Mouse (Mus musculus): ENCODE results near the gene Abca8a. TPM values are rescaled to one million over a fixed set of nuclear protein-coding genes. Genes with fewer than 3 reads are reported as not detected.

The Abca8a gene
- polyA plus RNA-seq, 1 experiment from 2014 or later = not detected

DNA sequence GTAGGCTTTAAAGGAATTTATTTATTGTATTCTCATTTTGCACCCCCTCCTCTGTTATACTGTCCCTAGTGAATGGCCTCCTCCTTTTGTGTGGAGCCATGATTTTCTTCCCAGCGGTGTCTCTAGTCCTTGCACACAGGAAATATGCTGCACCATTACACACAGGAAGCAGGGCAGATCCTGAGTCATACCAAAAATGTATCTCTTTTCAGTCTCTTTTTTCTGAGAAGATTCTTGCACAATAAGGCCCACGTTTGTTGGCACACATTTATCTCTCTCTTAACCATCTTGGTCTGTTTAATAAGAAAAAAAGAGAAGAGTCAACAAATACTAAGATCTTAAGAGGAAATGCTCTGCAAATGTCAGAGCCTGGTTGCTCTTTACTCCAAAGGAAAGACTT, 4.5 kb downstream of the Abca8a start:
- WGBS = 81% methylated on average over 2 of the region's 2 CpGs
- H3K4me1 ChIP-seq (ENCODE audit: control insufficient read depth, insufficient read depth, low read length) = no peaks in the 10 kb centered on the region
- no peak overlapping the region for H3K4me2 ChIP-seq (ENCODE audit: low read depth, severe bottlenecking)
- DNase-seq (ENCODE audit: low spot score) (no peak), ATAC-seq (ENCODE audit: insufficient number of reproducible peaks, low FRiP score, low TSS enrichment, low read depth) (no peak)
- no peaks in the 10 kb centered on the region for H3K9me3 ChIP-seq (ENCODE audit: control insufficient read depth, low read length)
- H3K4me3 ChIP-seq (ENCODE audit: low read depth, low read length) = no peak overlapping the region
- no peak overlapping the region for H3K27ac ChIP-seq (replicated peaks; ENCODE audit: low read depth, low read length)
- no peaks in the 10 kb centered on the region for H3K36me3 ChIP-seq (ENCODE audit: control insufficient read depth, insufficient read depth, low read length)
- H3K27me3 ChIP-seq (ENCODE audit: control insufficient read depth, insufficient read depth, low read length) = no peaks in the 10 kb centered on the region
- no peak overlapping the region for H3K9ac ChIP-seq (ENCODE audit: low read length)

DNA sequence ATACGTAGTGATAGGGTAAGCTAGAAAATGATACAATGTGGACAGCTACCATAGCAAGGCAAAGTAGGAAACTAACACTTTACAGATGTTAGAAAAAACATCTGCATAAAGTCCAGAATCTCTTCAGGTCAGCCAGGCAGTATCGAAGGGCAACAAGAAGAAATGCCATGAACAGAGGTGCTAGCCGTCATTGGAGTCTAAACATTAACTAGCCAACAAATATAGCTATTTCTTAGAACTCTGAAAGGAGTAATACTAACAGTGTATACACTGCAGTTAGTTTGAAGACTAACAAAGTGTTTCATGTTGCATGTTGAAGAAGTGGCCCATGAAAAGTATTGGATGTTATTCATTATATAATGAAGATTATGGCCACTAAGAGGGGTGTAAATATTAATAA, 23.6 kb downstream of the Abca8a start:
- H3K36me3 ChIP-seq (ENCODE audit: control insufficient read depth, insufficient read depth, low read length) = no peaks in the 10 kb centered on the region
- ATAC-seq (ENCODE audit: insufficient number of reproducible peaks, low FRiP score, low TSS enrichment, low read depth) (no peak), DNase-seq (ENCODE audit: low spot score) (no peak)
- H3K27me3 ChIP-seq (ENCODE audit: control insufficient read depth, insufficient read depth, low read length) = no peaks in the 10 kb centered on the region
- H3K4me2 ChIP-seq (ENCODE audit: low read depth, severe bottlenecking) = no peak overlapping the region
- no peaks in the 10 kb centered on the region for H3K9me3 ChIP-seq (ENCODE audit: control insufficient read depth, low read length)
- no peak overlapping the region for H3K27ac ChIP-seq (replicated peaks; ENCODE audit: low read depth, low read length)
- no peak overlapping the region for H3K9ac ChIP-seq (ENCODE audit: low read length)
- no peaks in the 10 kb centered on the region for H3K4me1 ChIP-seq (ENCODE audit: control insufficient read depth, insufficient read depth, low read length)
- H3K4me3 ChIP-seq (ENCODE audit: low read depth, low read length) = no peak overlapping the region
- WGBS = 80% methylated on average over 3 of the region's 3 CpGs

DNA sequence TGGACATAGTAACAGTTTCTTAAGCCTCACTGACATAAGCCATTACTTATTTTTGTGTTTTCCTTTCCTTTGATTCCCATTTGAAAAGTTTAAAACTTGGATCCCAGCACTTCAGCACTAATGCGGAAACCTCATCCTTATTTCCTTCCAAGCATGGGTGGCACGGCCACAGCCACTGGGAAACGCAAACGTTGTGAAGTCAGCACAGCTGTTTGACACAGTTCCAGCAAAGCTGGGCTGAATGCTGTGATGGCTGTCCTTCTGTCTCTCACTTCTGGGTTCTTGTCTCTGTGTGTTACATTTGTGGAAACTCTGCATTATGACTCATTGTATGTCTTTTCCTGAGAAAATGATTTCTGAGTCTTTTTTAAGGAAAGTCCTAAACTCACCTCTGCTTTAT, 34.7 kb downstream of the Abca8a start:
- Histone ChIP-seq H3K4me1 (ENCODE audit: control insufficient read depth, insufficient read depth, low read length) (no peaks in the 10 kb centered on the region), H3K9ac (ENCODE audit: low read length) (no peak overlapping the region), H3K9me3 (ENCODE audit: control insufficient read depth, low read length) (no peaks in the 10 kb centered on the region), H3K36me3 (ENCODE audit: control insufficient read depth, insufficient read depth, low read length) (no peaks in the 10 kb centered on the region), H3K4me2 (ENCODE audit: low read depth, severe bottlenecking) (no peak overlapping the region), H3K27me3 (ENCODE audit: control insufficient read depth, insufficient read depth, low read length) (no peaks in the 10 kb centered on the region), H3K27ac (replicated peaks; ENCODE audit: low read depth, low read length) (no peak overlapping the region), H3K4me3 (ENCODE audit: low read depth, low read length) (no peak overlapping the region)
- no peak for DNase-seq (ENCODE audit: low spot score)
- ATAC-seq (ENCODE audit: insufficient number of reproducible peaks, low FRiP score, low TSS enrichment, low read depth) = no peak
- WGBS = 69% methylated on average over 4 of the region's 4 CpGs

DNA sequence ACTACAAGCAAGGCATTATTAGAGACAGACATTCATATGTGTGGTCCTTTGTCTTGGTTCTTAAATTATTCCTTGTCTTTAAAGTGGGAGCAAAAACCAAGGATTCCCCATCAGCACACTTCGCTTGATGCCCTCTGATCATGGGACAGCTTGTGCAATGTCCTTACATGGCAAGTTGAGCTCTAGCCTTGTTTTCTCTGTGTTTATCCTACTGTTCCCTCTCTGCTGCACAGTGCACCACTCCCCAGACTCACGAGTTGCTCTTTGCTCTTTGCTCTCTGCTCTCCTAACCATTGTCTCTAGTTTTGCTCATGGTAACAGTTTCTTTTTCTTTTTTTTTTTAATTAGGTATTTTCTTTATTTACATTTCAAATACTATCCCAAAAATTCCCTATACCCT, 35.7 kb downstream of the Abca8a start:
- DNase-seq (ENCODE audit: low spot score) (no peak), ATAC-seq (ENCODE audit: insufficient number of reproducible peaks, low FRiP score, low TSS enrichment, low read depth) (no peak)
- Histone ChIP-seq H3K9ac (ENCODE audit: low read length) (no peak overlapping the region), H3K4me3 (ENCODE audit: low read depth, low read length) (no peak overlapping the region), H3K36me3 (ENCODE audit: control insufficient read depth, insufficient read depth, low read length) (no peaks in the 10 kb centered on the region), H3K27ac (replicated peaks; ENCODE audit: low read depth, low read length) (no peak overlapping the region), H3K4me2 (ENCODE audit: low read depth, severe bottlenecking) (no peak overlapping the region), H3K9me3 (ENCODE audit: control insufficient read depth, low read length) (no peaks in the 10 kb centered on the region), H3K4me1 (ENCODE audit: control insufficient read depth, insufficient read depth, low read length) (no peaks in the 10 kb centered on the region), H3K27me3 (ENCODE audit: control insufficient read depth, insufficient read depth, low read length) (no peaks in the 10 kb centered on the region)
- WGBS = 80% methylated on average over 2 of the region's 2 CpGs

DNA sequence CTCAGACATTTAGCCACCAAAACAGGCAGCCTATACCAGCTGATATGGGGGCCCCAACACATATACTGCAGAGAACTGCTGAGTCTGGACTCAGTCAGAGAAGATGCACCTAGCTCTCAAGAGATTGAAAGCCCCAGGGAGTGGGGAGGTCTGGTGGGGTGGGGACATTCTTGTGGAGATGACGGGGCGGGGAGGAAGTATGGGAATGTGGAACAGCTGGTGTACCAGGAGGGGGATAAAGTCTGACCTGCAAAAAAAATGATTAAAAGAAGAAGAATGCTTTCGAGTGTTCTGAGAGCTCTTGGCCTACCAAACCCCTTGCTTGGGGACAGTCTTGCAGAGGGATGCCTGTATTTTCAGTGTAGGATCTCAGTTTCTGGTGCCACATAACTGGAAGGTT, 42.1 kb downstream of the Abca8a start:
- Histone ChIP-seq H3K9ac (ENCODE audit: low read length) (no peak overlapping the region), H3K9me3 (ENCODE audit: control insufficient read depth, low read length) (no peaks in the 10 kb centered on the region)
- 62% methylated on average over 3 of the region's 3 CpGs for WGBS

DNA sequence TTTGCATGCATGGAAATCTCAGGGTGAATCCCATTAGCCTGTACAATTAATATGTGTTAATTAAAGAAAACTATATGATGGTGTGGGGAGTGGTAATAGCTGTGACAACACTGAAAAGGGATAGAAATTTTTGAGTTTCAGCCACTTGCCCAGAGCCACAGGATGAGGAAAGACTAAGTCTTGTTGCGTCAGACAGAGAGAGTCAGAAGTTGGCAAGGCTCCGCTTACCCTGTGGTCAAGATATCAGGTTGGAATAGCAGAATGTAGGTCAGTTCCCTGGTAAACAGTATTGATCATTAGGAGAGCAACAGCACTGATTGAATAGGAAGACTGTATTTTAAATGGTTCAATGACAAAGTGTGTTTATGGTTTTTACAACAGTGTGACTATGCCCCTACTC, 58.0 kb downstream of the Abca8a start:
- 93% methylated on average over 2 of the region's 2 CpGs for WGBS
- no peak for ATAC-seq (ENCODE audit: insufficient number of reproducible peaks, low FRiP score, low TSS enrichment, low read depth)

More for the DNA sequence above, 42.1 kb downstream of the Abca8a start:
- Histone ChIP-seq H3K4me1 (ENCODE audit: control insufficient read depth, insufficient read depth, low read length) (no peaks in the 10 kb centered on the region), H3K27ac (replicated peaks; ENCODE audit: low read depth, low read length) (no peak overlapping the region), H3K27me3 (ENCODE audit: control insufficient read depth, insufficient read depth, low read length) (no peaks in the 10 kb centered on the region), H3K36me3 (ENCODE audit: control insufficient read depth, insufficient read depth, low read length) (no peaks in the 10 kb centered on the region), H3K4me2 (ENCODE audit: low read depth, severe bottlenecking) (no peak overlapping the region), H3K4me3 (ENCODE audit: low read depth, low read length) (no peak overlapping the region)
- ATAC-seq (ENCODE audit: insufficient number of reproducible peaks, low FRiP score, low TSS enrichment, low read depth) = no peak
- no peak for DNase-seq (ENCODE audit: low spot score)

DNA sequence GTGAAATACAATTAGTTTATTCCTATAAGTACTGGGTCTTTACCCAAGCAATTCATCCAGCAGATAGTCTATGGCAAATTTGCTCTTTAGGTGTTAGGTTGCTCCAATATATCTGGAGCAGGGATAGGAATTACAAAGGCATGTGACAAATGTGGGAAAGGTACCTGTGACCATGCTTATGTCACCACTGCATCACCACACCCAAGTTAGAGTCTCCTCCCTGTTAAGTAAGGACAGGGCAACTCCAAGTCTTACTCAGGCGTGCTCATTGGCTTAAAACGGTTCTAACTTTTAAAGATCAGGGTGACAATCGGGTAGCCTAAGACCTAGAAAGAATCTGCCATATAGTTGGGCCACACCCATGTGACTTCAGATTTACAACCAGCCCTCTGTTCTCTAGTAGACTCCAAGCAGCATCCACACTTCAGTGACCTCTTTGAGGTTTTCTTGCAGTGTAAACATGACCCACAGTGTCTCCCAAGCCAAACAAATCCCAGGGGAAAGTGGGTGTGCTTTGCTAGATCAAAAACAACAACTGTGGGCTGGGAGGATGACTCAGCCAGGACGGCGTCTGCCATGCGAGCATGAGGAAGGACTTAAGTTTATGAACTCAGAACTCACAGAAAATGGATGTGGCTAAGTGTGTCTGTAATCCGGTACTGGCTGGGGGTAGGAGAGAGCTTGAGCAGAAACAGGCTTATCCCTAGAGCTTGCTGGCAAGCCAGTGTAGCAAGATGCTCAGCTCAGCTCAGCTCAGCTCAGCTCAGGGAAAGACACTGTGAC, 66.7 kb downstream of the Abca8a start:
- no peaks in the 10 kb centered on the region for H3K27me3 ChIP-seq (ENCODE audit: control insufficient read depth, insufficient read depth, low read length)
- DNase-seq (ENCODE audit: low spot score) (no peak), ATAC-seq (ENCODE audit: insufficient number of reproducible peaks, low FRiP score, low TSS enrichment, low read depth) (no peak)
- H3K9me3 ChIP-seq (ENCODE audit: control insufficient read depth, low read length) = no peaks in the 10 kb centered on the region
- no peak overlapping the region for H3K9ac ChIP-seq (ENCODE audit: low read length)
- no peak overlapping the region for H3K4me3 ChIP-seq (ENCODE audit: low read depth, low read length)
- H3K4me1 ChIP-seq (ENCODE audit: control insufficient read depth, insufficient read depth, low read length) = no peaks in the 10 kb centered on the region
- H3K4me2 ChIP-seq (ENCODE audit: low read depth, severe bottlenecking) = no peak overlapping the region
- no peaks in the 10 kb centered on the region for H3K36me3 ChIP-seq (ENCODE audit: control insufficient read depth, insufficient read depth, low read length)
- WGBS = 37% methylated on average over 7 of the region's 7 CpGs
- H3K27ac ChIP-seq (replicated peaks; ENCODE audit: low read depth, low read length) = no peak overlapping the region

More for the DNA sequence above, 58.0 kb downstream of the Abca8a start:
- H3K36me3 ChIP-seq (ENCODE audit: control insufficient read depth, insufficient read depth, low read length) = no peaks in the 10 kb centered on the region
- no peak for DNase-seq (ENCODE audit: low spot score)
- H3K27ac ChIP-seq (replicated peaks; ENCODE audit: low read depth, low read length) = no peak overlapping the region
- H3K27me3 ChIP-seq (ENCODE audit: control insufficient read depth, insufficient read depth, low read length) = no peaks in the 10 kb centered on the region
- no peaks in the 10 kb centered on the region for H3K4me1 ChIP-seq (ENCODE audit: control insufficient read depth, insufficient read depth, low read length)
- H3K9ac ChIP-seq (ENCODE audit: low read length) = no peak overlapping the region
- no peak overlapping the region for H3K4me3 ChIP-seq (ENCODE audit: low read depth, low read length)
- no peaks in the 10 kb centered on the region for H3K9me3 ChIP-seq (ENCODE audit: control insufficient read depth, low read length)
- H3K4me2 ChIP-seq (ENCODE audit: low read depth, severe bottlenecking) = no peak overlapping the region

DNA sequence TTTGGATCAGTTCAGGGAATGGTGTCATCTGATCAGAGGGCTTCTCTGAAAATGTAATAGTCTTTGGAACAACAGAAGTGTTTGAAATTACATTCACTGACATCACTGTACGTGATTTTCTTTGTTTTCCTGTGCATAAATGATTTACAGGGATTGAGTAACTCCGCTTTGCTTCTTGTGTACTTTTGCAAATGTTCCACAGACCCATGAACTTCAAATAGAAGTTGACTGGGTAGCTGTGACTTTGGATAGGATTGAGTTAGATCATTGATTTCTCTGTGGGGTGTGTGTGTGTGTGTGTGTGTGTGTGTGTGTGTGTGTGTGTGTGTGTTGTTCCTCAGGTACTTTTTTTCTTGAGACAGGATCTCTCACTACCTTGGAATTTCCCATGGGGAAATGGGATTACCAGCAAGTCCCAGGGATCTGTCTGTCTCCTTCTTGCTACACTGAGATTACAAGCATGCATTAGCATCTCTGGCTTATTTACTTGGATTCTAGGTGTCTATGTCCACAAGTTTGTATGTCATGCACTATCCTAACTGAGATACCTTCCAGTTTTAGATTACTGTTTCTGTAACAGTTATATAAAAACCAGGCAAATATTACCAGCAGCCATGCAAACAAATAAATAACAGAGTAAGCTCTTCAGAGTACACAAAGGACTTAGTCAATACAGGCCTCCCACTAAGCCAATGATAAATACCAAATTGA, 84.8 kb downstream of the Abca8a start:
- no peak overlapping the region for H3K4me3 ChIP-seq (ENCODE audit: low read depth, low read length)
- WGBS = 88% methylated on average over 2 of the region's 2 CpGs

More for the DNA sequence above, 84.8 kb downstream of the Abca8a start:
- no peak overlapping the region for H3K4me2 ChIP-seq (ENCODE audit: low read depth, severe bottlenecking)
- H3K9me3 ChIP-seq (ENCODE audit: control insufficient read depth, low read length) = no peaks in the 10 kb centered on the region
- no peaks in the 10 kb centered on the region for H3K36me3 ChIP-seq (ENCODE audit: control insufficient read depth, insufficient read depth, low read length)
- DNase-seq (ENCODE audit: low spot score) (no peak), ATAC-seq (ENCODE audit: insufficient number of reproducible peaks, low FRiP score, low TSS enrichment, low read depth) (no peak)
- H3K9ac ChIP-seq (ENCODE audit: low read length) = no peak overlapping the region
- no peak overlapping the region for H3K27ac ChIP-seq (replicated peaks; ENCODE audit: low read depth, low read length)
- H3K4me1 ChIP-seq (ENCODE audit: control insufficient read depth, insufficient read depth, low read length) = no peaks in the 10 kb centered on the region
- no peaks in the 10 kb centered on the region for H3K27me3 ChIP-seq (ENCODE audit: control insufficient read depth, insufficient read depth, low read length)
